Mouse (Mus musculus): ENCODE results near the gene Ost4.

Ost4 gene

DNA sequence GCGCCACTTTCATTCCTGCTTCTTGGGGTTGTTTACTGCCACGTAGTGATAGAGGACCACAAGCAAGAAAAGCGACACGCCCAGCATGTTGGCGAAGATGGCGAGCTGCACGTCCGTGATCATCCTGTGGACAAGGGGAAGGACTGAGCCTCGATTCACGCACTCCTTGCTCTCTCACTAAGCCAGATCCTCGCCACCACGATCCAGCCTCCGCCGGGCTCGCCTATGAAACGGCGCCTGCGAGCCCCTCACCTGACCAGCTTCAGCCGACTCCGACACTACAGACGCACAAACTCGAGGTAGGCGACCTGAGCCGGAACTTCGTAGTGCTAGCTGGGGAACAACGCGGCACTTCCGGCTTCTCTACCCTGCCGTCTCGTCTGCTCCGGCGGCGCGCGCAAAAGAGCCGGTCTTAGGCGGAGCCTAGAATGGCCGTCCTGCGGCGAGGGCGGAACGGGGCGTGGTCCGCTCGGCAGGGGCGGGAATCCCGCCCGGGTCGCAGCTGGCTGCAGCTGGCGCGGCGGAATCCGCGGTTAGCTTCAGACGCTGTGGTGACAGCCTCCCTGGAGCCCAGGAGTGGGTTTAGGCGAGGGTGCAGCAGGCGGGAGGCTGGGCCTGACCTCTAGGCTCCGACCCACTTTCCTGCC is at the start of gene Ost4:
Gene Ost4 (minus strand): TSS at position 376 of the 647 bp plus-strand sequence.
- DNase-seq (ENCODE audit: extremely low spot score, low read depth, low spot score): peak; percentile 79

DNA sequence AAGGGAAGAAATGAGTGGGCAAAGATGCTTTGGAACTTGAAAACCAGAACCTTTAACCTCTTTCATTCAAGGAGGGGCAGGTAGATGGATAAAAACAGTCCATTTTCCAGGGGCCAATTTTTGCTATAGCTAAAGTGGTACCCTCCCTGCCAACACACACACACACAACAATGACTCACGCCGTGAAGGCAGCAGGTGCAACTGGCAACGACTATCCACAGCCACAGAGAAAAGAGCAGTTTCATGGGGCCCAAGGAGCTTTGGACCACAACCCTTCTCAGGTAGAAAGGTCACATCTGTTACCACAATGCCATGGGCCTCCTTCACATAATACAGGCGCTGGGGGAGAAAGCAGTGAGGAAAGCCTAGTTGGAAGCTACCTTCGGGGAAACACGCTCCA is 48.2 kb upstream of the Ost4 start:
- no peak for DNase-seq (ENCODE audit: extremely low spot score, low read depth, low spot score)

DNA sequence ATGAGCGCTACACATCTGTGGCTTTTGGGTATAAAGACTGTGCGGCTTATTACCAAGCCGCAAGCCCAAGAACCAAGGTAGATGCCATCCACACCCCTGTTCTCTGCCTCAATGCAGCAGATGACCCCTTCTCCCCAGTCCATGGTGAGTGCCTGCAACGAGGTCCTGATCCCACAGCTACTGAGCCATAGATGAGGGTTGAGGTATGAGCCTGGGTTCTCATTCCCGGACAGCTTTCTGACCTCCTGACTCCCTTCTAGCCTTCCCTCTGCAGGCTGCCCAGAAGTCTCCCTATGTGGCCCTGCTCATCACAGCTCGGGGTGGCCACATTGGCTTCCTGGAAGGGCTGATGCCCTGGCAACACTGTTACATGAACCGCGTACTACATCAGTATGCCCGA is 47.0 kb upstream of the Ost4 start:
- no peak for DNase-seq (ENCODE audit: extremely low spot score, low read depth, low spot score)

DNA sequence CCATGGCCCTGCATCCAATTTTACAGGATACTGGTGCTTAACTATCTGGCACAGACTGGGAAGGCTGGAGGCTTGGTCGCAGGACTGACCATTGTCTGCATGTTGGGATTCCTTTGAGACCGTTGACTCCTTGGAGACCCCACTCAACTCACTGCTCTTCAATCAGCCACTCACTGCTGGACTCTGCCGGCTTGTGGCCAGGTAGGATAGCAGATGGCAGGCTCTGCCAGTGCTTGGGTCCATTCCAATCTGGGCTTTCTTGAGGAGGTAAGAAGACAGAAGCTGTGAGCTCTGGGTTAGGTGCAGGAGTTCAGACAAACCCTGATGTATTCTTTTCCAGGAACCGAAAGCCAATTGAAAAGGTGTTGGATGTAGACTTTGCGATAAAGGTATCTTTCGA is 46.5 kb upstream of the Ost4 start:
- no peak for DNase-seq (ENCODE audit: extremely low spot score, low read depth, low spot score)

DNA sequence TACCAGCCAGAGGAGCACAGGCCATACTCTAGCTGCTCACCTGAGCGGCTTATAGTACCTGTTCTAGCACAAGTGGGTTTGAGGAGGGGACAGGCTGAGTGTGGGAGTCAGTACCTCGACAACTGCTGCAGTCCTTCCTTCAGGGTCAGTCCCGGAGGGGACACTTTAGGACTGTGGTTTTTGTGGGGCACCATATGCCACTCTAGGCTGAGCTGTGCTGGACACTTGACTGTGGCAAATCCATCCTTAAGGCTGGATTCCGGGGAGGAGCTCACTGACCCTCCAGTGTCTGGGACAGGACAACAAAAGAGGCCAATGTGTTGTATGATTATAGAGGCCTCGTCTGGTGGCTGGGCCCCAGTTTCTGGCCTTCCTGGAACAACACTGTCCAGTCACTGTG is 45.0 kb upstream of the Ost4 start:
- no peak for DNase-seq (ENCODE audit: extremely low spot score, low read depth, low spot score)

DNA sequence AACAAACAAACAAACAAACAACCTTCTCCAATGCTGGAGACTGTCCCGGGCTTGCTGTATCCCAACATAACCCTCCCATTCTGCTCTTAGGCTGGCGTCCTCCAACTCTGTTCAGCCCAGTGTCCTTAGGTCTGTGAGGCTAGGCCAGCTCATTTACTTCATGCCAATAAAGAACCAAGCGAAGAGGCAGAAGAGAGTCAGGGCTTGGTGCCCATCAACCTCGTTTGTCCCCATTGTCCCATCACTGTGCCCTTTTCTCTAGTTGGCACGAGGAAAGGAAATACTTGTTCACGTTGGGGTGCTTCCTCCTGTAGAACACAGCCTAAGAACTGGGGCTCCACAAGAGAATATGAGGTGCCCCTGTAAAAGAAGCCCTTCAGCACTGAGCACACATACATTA is 44.1 kb upstream of the Ost4 start:
- no peak for DNase-seq (ENCODE audit: extremely low spot score, low read depth, low spot score)

DNA sequence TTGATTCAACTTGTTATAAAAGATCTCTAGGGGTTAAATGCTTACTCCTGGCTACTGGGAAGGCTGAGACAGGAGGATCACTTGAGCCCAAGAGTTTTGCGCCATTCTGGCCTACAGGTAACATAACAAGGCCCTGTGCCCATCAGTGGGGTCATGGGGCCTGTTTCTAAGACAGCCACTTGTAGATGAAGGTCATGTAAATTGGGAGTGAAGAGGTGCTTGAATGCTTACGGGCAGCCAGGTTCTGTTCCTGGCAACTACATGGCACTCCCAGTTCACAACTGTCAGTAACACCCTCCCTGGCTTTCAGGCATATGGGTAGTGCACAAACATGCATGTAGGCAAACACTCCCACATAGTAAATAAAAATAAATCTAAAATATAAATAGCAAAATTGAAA is 43.3 kb upstream of the Ost4 start:
- DNase-seq (ENCODE audit: extremely low spot score, low read depth, low spot score): no peak

DNA sequence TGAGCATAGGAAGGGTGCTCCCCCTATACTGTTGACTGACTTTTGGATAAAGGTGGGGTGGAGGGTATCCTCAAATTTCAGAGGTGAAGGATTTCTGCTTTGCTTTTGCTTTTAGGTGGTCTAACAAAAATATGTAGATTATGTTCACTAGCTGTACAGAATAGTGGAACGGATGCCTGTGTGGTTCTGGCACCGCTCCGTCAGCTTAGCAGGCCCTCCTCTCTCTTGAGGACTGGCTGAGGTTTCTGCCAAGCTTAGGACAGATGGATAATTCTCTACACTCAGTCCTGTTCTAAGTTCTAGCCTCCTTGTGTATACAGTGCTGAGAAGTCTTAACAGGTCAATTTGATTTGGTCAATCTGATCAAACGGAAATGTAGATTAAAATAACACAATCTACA is 42.9 kb upstream of the Ost4 start:
- no peak for DNase-seq (ENCODE audit: extremely low spot score, low read depth, low spot score)

DNA sequence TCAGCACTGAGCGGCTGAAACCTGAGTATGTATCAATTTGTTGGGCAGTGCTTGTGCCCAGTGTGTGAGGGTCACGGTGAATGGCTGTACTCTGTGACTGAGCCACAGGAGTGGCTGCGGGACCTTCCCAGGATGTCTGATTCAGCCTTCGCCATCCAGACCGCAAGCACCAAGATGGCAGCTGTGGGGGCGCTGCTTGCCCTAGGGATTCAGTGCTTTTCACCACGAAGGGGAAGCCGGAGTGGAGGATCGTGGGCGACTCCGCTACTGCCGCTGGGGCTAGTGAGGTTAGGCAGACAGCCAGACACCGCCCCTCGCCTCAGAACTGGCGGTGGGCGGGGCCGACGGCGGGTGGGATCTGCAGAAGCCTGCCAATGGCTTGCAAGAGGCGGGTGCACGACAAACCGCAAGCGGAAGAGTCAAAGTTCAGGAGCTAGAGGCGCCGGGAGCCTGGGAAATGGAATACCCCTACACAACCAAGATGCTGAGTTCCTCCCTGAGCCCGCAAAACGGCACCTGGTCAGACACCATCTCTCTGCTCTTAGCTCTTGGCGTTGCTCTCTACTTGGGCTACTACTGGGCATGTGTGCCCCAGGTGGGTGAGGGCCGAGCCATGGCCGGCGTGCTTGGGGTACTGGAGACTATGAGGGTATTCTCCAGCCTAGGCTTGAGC is 42.2 kb upstream of the Ost4 start:
- DNase-seq (ENCODE audit: extremely low spot score, low read depth, low spot score): peak; percentile 52

DNA sequence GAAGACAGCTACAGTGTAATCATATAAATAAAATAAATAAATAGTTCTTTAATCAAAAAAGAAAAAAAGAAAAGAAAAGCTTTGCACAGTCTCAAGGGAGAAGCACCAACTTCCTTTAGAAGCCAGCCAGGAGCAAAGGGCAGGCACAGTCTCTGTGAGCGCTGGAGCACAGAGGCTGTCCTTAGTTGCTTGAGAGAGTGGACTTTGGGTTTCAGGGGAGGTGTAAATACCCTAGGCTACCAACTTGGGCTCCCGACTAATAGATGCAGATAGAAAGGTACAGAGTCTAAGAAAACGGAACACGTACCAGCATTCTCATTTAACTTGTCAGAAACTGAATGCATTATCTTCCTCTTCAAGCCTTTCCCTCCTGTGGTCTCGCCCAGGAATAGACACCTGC is 41.0 kb upstream of the Ost4 start:
- DNase-seq (ENCODE audit: extremely low spot score, low read depth, low spot score): no peak

DNA sequence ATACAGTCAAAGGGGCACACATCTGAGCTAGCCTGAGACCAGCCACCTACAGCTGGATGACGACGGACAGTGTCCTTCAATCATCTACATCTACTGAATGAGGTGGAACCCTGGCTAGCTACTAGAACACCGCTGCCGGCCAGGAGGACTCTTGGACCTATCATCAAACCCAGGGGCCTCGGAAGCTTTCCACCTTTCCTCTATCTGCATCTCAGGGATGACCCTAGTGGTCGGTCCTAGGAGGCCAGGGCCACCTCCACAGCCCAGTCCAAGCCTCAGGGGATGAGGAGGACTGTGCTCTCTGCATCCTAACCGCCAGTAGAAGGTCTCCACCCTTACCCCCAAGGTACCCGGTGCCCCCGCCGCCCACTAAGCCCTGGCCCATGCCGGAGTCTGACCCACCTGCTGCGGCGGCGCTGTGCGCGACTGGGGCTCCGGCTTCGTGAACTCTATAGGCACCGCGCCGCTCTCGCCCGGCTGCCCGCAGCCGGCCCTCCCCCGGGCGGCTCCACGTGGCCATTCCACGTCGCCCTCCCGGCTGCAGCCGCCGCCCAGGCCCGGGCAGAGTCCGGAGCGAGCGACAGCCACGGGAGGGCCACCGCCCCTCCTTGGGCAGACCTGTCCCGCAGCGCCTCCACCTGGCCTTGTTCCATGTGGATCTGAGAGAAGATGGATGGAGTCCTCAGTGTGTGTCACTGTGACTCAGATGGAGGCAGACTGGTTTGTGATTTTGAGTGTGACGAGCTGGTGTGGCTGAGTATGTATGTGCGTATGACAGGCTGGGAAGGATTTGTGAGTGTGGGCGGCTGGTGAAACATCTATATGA is 37.6 kb upstream of the Ost4 start, which contains the start of gene Cgref1:
Gene Cgref1 (minus strand): TSS at position 636 of the 826 bp plus-strand sequence.
- DNase-seq (ENCODE audit: extremely low spot score, low read depth, low spot score): no peak

DNA sequence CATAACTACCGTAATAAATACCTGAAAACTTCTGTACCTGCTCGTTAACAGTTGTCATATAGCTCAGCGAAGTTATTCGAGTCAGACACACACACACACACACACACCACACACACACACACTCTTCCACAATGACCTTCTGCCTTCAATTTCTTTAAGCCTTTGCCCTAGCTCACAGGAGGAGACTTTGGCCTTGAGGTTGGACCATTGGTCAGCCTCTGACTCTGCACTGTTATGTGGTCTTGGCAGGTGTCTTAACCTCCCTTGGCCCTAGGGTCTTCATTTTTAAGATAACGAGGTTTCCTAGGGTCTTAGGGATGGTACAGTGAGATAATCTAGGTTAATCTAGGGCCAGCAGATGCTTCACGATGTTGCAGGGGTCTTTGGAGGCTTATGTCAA is 36.8 kb upstream of the Ost4 start:
- DNase-seq (ENCODE audit: extremely low spot score, low read depth, low spot score): no peak

DNA sequence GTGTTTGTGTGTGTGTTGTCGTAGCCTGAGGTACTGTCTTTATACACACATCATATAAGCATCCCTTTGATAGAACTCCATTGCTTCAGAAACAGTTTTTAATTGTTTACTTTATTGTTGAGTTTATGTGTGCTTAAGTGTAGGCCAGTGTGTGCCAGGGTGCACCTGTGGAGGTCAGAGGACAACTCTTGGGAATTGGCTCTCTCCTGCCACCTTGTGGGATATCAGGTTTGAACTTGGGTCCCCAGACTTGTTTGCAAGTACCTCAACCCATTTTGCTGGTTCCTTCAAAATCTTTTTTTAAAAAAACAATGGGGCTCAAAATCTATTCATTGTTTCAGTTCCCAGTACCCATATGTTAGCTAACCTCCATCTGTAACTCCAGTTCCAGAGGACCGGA is 35.4 kb upstream of the Ost4 start:
- DNase-seq (ENCODE audit: extremely low spot score, low read depth, low spot score): no peak

DNA sequence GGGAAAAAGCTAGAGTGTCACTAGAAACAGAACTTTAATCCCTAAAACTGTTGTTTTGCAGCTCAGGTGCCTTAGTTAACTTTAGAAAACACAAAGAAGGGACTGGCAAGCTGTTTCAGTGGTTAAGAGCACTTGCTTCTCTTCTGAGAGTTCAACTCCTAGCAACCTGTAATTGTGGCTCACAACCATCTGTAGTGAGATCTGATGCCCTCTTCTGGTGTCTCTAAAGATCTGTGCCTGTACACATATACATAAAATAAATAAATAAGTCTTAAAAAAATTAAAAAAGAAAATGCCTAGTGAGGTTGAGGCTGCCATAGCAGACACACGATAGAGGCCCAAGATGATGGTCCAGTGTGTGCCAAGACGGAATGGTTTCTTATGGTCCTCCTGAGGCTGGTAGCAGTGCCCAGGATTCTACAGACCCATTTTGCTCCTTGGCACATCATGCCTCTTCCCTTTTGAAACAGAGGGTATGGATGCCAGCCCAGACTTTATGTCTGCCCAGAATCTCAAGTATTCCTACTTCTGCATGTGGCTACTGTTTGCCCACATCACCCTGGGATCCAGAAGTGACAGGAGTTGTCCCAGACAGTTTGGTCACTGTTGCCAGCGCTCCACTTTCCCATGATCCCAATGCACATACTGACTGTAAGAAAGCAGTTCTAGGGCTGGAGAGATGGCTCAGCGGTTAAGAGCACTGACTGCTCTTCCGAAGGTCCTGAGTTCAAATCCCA is 27.3 kb upstream of the Ost4 start:
- no peak for DNase-seq (ENCODE audit: extremely low spot score, low read depth, low spot score)

DNA sequence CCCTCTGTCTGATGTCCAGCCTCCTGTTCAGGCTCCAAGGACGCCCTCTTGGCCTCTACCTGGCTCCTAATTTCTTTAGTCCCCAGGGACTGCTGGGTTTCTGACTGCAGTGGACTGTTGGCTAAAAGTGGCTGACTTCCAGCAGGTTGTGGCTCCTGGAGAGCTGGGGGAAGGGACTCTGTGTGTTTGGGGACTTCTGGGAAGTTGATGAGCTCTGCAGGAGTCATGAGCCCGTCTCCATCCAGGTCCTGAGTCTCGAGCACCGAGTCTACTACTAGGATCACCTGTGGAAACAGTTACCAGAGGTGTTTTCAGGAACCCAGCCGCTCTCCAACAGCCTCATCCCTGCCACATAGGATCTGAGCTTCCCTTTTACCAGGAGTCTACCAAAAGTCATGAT is 26.1 kb upstream of the Ost4 start:
- DNase-seq (ENCODE audit: extremely low spot score, low read depth, low spot score): no peak

DNA sequence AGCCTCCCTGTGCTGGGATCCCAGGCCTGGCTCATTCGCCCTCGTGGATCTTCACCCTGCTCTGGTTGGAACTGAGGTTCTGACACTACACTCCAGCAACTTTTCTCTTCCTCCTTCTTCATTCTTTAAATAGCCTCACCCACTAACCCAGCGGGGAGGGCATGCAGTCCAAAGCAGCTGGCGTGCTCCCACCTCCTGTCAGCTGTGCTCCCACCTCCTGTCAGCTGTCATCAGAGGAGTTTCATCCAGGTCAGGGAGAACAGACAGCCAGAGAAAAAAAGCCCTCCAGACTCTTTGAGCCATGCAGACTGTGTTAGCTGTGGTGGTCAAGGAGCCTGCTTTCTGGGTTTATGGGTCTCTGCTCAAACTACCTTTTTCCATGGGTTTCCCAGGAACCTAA is 23.8 kb upstream of the Ost4 start:
- no peak for DNase-seq (ENCODE audit: extremely low spot score, low read depth, low spot score)

DNA sequence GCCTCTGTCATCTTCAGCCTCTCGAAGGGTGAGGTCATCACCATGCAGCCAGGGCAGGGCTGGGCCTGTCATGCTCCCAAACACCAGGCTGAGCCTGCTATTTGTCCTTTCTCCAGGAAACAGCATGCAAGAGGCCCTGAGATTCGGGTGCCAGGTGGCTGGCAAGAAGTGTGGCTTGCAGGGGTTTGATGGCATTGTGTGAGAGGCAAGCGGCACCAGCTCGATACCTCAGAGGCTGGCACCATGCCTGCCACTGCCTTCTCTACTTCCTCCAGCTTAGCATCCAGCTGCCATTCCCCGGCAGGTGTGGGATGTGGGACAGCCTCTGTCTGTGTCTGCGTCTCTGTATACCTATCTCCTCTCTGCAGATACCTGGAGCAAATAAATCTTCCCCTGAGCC is 23.3 kb upstream of the Ost4 start:
- DNase-seq (ENCODE audit: extremely low spot score, low read depth, low spot score): no peak

DNA sequence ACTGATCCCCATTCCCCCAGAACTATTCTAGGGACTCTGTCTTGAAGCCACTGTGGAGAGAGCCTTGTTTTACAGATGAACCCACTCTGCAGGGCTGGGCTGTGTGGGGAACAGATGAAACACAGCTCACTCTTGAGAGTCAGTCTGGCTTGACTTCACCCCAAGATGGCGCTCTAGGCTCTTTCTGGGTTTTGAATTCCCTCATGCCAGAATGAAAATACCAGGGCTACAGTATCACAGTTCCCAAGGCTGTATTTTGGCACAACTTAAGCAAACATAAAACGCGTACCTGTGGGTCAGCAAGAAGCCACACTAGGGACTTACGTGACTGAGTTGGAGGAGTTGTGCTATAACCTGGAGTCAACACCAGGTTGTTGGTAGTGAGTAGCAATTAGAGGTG is 22.5 kb upstream of the Ost4 start:
- no peak for DNase-seq (ENCODE audit: extremely low spot score, low read depth, low spot score)

DNA sequence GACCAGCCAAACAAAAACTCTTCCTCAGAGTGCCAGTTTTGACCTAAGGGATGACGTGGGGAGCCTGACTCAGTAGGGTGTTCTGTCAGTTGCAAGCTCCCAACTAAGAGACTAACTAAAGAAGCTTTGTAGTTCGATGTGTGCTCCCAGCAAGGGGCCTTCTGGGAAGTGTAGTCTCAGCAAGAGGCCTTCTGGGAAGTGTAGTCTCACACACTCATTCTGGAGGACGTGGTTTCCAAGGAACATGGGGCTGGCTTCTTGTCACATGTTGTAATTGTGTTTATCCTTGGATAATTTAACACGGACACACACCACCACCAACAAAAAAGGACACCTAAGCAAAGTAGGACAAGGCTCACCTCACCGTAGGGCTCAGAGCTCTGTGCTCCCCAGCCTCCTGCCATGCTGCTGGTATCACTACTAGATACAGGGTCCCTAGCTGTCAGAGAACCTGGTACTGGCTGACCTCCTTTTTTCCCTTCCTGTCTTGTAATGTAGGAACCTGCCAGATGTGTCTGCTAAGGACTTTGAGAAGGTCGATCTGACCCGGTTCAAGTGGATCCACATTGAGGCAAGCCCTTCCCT is 20.4 kb upstream of the Ost4 start:
- DNase-seq (ENCODE audit: extremely low spot score, low read depth, low spot score): no peak

DNA sequence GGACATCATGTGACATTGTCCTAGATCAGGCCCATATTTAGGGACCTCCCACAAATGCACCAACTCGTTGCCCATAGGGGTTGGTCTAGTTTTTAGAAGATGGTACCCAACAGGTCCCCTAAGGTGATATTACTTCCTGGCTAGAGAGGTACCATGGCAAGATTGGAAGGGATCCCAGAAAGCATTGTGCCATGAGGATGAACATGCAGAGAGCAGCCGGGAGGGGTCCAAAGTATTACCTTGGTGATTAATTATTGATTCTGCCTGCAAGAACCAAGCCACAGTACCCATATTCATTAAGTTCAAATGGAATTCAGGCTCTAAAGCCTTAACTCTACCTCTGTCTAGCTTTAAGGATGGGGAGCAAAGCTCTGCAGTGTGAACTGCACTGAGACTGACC is 18.5 kb upstream of the Ost4 start:
- DNase-seq (ENCODE audit: extremely low spot score, low read depth, low spot score): no peak

DNA sequence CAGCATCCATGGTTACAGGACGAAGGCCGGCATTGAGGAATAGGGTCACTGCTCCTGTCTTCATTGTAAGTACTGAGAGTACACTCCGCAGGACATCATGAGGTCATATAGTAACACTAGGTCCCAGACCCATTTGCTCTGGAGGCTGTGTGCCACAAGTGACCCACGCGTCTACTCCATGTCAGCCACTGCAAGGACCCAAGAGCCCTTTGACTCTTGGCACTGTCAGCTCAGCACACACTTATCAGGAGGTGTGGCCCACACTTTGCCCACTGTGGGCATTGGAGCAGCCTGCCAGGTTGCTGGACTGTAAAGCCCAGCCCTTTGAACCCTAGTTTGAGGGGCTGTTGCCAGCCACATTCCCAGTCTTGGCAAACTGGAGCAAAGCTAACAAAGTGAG is 17.6 kb upstream of the Ost4 start:
- DNase-seq (ENCODE audit: extremely low spot score, low read depth, low spot score): no peak
